Mouse (Mus musculus) testis, adult 2 months (tissue): Measurements from ENCODE around the gene Slc12a8.

Source experiments
- CTCF ChIP-seq: fragments of 200-500 bp; IDR thresholded peaks from 2 replicates; pipeline ENCODE4 v1.5.1; 2012; ENCODE audit warnings: low read depth, mild to moderate bottlenecking, inconsistent platforms, low read length, moderate library complexity; ENCODE audit not compliant: control insufficient read depth, insufficient read depth, insufficient replicate concordance
- POLR2A ChIP-seq: fragments of 200-500 bp; IDR thresholded peaks from 2 replicates; pipeline ENCODE4 v1.6.1; 2012; ENCODE audit warnings: low read depth, mild to moderate bottlenecking, inconsistent platforms, low read length, moderate library complexity; ENCODE audit not compliant: control insufficient read depth

DNA sequence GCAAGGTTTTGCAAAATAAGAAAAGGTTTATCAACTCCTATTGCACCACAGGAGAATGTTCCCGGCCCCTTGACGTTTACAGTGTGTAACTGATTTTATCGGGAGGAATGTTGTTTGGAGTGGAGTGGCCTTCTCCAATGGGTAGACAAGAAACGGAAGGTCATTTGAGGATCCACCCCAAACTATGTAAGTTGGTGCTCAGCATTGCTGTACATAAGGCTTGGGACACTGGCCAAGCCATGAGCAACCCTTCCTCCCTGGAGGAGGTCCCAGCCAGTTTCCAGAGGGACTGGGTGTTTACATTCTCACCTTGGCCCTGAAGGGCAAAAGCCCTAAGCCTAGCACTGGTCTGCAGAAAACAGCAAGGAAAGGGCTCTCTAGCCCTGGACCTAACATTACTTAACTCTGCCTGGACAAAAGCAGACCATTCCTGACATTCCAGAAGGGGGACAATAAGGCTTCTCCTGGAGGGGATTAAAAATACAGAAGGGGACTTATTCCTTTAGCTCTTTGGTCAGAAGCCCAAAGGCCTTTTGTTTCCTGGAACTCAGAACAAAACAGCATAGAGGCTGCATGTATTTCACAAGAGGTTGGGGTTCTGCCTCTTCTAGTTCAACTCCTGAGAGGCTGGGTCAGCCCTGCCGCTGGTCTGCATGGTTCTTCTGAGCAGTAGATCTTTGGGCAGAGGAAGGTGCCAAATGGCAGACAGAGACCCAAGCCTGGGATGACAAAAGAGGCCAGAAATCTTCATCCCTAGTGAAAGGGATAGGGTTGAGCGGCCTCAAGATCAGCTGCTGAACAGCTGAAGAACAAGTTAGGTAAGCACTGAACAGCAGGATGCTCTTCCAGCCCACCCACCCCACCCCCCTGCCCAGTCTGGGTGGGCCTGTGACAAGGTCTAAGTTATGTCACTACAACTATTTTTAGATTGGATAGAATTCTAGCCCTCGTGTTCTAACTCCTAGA, 159.5 kb downstream of the Slc12a8 start:
- TF ChIP-seq CTCF: no peak
- TF ChIP-seq POLR2A: no peak
